Mouse (Mus musculus) adrenal gland, adult (tissue): ENCODE measurements at regions not wholly inside any gene's neighbourhood (a gene's known extent, or its start where the extent isn't known, plus 50 kb on each side); places are given as distances from the start of the nearest gene placed in this dataset.
A peak's percentile ranks its signal among the peaks of the same experiment; 100 is the strongest.

Experiments
- DNase-seq, 2 experiments: peaks; one replicate each; pipeline ENCODE4 v3.0.0; 2022 to 2023; ENCODE audit warnings: low spot score in 1 of 2; ENCODE audit not compliant: inconsistent age in 2 of 2

DNA sequence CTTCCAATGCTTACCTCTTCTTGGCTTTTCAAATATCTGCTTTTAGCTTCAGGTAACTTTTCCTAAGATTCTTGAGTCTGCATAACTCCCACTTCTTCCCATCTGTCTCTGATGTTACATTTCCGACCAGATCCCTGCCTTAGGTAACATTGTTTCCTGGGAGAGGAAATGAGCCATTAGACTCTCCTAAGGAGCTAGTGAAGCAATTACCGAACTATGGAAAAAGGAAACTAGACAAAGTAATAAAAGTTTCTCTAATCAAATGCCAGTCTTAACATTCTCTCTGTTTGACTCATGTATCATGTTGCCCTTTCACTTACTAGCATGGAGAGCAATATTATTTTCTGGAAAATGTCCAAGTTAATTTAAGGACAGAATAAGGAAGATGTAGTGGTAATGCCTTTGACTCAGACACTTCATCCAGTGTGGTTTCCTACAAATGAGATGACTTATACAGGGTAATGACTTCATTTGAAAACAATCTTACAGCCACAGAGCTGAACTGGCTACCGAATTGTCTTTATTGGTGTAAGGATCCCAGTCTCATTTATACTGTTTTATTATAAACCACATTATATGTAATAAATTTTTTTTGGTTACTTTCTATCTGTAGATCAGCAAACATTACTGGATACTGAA, 263.8 kb upstream of the Fam84a start:
- no peak for DNase-seq

DNA sequence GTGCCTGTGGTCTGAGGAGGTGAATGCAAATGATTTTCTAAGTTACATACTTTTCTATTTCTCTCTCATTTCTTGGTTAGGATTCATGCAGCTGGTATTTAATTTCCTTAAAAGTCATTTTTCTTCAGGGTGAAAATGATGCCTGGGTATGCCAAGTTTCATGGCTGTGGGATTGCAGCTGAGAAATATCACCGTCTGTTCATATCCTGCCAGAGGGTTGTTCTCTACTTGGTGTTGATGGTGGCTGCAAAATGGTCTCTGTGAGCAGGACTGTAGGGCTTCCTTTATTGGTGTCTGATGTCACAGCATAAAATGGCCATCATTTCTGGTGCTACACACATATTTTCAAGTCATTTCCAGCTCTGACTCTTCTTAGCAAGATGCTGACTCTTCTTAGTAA, 259.2 kb upstream of the Fam84a start:
- no peak for DNase-seq

DNA sequence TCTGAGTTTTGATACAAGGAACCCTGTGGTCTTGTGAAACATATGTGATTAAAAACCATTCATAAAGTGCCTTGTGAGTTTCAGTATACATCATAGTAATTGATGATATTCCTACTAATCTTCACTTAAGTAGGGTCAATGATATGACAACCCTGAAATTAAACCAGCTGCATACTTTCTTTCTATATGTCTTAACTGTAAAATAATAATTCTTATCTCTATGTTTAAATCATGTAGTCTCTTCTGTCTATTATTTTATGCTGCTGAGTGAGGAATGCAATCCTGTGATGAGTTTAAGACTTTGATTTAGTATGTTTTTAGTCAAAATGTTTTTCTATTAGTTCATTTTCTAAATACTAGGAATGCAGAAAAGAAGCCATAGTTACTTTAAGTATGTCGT, 253.9 kb upstream of the Fam84a start:
- no peak for DNase-seq

DNA sequence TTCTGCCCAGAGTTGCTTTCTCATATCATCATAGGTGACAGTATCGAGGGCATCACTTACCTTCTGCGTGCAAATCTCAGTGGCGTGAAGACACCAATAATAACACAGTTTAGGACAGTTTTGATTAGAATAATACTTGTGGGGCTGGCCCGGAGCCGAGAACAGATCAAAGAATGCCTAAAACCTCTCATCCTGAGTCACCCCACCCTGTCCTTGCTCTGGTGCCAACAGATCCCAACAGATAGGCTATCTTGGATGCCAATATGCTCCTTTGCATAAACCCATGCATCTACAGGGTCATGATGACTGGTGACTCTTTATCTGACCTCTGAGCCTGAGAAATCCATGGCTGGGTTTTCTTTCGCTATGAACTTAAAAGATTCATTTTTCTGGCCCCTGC, 224.4 kb upstream of the Fam84a start:
- DNase-seq, result peak; percentile 10 to 71

DNA sequence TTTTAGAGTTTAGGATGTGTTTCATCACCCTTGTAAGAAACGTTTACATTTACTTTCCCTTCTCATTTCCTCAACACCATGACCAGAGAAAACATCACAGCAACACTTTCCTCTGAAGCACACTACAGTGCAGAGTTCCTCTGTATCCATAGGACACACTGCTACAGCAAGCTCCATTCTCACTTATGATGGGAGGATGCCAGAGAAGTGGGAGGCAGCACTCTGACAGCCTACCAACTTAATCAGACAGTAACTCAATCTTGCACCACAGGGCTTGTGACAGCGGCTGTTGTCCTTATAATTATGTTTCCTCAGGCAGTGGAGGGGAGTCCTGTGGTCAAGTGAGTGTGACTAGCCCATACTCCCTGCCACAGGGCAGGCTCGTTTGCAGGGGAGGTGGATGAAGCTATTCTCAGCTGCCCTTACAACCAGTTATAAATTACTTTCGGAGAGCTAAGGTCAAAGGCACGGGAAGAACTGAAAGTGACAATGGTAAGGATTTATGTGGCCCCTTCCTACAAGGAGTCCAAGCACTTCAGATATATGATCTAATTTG, 186.5 kb upstream of the Fam84a start:
- peak in 1 of 2 experiments; percentile 24 for DNase-seq

DNA sequence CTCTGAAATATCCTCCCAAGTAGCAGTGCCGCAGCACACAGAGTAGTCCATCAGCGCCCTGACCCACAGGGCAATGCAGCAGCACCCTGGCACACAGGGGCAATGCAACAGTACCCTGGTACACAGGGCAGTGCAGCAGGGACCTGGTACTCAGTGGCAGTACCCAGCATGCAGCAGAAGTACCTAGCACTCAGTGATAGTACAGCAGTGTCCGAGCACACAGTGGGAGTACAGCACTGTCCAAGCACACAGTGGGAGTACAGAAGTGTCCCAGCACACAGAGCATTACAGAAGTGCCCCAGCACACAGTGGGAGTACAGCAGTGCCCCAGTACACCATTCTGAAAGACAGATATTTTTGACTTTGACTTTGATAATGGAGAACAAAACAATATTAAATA, 186.0 kb upstream of the Fam84a start:
- DNase-seq, result no peak

DNA sequence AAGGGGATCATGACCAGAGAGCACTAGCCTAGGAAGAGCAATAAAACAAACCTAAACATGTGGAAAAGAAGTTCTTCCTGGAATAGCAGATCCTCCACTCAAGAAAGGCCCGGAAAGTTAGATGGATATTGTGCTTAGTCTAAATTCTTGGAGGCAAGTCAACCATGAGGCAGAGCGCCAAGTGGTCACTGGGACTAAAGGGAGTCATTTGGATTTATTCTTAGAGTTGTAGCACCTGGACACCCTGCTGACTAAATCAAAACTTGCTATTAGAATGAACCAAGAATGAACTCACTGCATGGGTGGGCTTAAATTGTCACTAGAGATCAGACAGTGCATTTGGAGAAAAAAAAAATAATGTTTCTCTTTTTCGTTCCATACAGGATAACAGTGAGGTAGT, 166.8 kb upstream of the Fam84a start:
- DNase-seq, result no peak

DNA sequence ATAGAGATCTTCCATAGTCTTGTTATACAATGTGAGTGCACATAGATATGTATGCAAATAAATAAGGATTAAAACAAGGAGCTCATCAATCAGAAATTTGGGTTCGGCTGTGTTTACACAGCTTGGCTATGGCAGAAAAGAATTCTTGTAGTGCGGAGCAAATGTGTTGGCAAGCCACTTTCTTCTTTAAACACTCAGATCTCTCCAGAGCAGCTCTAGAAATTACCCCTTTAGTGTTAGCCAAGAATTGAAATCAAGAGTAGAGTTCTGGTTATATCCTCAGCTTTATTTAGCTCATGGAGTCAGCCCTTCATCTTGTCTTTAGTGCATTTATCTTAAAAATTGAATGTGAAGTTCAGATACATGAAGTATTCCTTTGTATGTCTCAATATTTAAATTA, 164.5 kb upstream of the Fam84a start:
- DNase-seq, result no peak

DNA sequence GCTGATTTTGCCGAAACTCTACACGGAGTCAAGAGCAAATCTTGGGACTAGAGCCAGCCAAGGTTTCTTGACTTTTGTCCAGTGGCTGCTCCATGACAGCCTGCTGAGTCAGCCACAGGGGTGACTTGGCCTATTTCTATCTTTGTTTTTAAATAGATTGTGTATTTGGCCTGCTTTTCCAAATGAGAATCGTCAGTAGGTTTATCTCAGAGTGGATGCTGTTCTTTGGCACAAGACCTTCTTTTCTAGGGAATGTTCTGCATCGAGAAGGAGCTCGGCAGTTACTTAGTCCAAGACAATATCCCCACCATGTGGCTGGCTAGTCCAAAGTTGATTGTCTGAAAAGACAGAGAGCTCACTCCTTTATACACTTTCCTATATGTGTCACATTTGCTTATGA, 163.9 kb upstream of the Fam84a start:
- peak; percentile 28 to 82 for DNase-seq

DNA sequence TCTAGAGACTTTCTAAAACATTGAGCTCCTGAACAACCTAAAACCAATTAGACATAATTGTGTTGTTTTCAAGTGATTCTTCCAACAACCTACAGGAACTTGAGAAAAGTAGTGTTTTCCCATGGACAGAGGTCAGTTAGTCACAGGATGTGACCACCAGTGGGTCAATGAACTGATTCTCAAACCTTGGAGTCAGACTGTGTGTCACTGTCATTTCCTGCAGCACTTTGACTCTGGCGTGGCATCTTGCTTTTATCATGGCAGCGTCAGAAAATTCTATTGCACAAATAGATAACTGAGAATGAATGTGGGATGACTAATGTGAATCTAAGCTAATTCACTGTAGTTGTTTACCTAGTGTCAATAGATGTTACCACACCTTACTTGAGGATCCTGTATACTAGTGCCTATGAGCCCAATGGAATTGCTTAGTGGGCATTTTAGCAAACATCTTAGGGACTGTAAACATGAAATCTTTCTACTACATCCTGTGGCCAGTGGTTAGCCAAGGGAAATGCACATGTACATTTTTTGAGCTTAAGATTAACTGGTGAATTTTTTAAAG, 150.6 kb upstream of the Fam84a start:
- DNase-seq, result no peak

DNA sequence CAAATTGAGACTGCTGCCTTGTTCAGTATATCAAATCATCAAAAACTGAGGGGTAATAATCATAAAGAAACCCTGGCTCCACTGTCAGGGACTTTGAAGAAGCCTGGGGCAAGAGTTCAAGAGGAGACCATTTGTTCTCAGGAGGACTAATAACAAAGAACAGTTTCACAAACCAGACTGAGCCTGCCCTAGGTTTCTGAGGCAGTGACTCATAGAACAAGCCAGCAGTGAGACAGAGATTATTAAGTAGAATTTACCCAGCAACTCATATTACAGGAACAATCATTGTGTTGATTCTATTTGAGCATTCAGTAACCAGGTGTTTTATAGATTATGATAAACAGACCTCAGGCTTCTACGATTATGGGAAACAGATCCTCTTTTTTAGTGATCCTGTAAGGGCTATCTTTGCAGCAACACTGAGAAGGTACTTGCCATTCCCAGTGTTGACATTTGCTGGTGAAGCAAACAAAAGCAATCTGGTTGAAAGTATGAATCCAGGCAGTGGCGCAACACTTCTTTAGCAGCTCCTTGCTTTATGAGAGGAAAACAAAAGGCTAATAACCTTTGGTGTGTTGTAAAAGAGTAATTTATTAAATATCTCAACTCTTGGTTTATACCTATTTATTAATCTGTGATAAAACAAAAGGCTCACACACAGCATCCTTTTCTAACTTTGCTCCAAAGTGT, 150.0 kb upstream of the Fam84a start:
- peak in 1 of 2 experiments; percentile 58 for DNase-seq

DNA sequence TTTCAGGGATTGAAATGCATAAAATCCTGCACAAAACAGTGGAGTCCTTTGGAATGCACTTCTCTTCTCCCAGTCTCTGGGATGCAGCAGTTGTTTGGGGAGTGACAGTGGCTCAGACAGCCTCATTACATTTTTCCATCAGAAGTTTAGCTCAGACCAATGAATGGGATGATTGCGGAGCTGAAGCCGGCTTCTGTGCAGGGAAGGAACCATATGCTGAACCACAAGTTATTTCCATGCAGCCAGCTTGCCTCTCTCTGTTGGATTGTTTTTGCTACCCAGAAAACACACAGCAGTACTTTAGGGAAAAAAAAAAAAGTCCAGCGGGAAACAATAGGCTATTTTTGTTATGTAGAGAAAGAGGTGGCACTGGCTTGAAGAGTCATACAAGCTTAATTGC, 140.2 kb upstream of the Fam84a start:
- DNase-seq, result no peak

DNA sequence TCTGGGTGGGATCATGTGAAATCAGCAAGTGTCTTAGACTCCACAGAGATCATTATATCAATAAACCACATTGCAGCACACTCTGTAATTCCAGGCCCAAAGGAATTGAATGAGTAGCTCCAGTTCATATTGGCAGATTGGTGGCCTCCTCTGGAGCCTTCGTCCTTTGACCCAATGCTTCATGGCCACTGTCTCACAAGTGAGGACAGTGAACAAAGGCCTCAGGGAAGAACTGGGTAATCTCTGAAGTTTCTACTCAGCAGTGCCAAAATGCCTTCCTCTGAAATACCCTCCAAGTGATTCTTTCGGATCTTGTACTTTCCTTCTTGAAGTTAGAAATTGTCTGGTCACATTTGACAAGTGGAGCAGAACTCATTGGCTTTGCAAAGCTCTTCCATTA, 135.8 kb upstream of the Fam84a start:
- DNase-seq, result no peak

DNA sequence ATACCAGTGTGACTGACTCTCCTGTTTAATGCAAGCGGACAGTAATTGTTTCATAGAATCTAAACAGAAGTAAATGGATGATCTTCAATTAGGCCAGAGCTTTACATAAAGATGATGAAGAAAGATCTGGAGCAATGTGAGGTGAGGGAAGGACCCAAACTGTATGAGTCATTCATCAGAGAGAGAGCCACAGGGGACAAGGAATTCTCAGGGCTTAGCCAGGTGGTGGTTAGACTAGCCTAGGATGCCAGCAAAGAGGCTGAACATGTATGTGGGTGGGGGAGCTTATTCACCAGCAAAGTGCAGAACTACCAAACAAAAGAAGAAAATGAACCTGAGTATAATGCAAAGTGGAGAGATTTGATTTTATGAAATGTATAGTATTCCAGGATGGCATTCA, 134.8 kb upstream of the Fam84a start:
- no peak for DNase-seq

DNA sequence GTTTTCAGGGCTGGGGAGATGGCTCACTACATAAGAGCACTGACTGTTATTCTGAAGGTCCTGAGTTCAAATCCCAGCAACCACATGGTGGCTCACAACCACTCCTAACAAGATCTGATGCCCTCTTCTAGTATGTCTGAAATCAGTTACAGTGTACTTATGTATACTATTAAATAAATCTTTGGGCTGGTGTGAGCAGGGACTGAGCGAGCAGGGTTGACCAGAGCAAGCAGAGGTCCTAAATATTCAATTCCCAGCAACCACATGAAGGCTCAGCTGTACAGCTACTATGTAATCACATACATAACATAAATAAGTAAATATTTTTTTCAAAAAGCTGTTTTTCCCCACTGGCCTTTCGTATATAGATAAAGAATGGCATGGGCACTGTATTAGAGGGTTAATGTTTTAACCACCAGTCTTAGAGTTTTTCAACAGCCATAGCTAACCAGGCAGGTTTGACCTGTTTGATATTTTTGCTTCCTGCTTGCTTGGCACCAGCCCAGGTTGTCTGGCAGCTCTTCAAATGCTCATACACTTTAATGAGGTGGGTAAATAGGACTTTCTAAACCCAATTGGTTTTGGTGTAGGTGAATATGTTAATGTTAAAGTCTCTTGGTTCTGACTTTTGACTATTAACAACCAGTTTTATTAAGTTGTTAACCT, 134.1 kb upstream of the Fam84a start:
- no peak for DNase-seq

DNA sequence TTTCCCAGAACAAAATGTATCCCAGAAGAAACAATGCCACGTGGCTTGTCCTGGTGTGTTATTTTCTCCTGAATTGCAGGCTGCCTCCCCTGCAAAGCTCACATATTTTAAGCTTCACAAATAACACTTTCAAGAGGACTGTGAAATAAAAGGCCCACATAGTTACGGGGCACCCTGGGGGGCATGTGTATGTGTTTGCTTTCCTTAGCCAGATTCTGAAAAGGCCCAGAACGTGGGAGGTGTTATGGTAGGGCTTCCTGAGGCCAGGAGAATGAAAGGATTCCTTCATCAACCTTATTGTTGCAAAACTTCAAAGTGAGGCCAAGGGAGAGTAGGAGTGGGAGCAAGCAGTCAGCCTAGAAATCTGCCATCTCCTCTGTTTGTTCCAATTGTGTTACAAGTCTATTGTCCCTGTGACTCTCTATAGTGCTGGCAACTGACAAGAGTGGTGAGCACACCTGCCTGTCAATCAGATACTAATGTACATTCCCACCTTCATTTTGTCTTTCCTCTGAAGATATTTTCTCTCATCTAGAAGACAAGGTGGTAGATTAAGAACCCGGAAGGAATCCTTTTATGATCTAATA, 131.3 kb upstream of the Fam84a start:
- no peak for DNase-seq

DNA sequence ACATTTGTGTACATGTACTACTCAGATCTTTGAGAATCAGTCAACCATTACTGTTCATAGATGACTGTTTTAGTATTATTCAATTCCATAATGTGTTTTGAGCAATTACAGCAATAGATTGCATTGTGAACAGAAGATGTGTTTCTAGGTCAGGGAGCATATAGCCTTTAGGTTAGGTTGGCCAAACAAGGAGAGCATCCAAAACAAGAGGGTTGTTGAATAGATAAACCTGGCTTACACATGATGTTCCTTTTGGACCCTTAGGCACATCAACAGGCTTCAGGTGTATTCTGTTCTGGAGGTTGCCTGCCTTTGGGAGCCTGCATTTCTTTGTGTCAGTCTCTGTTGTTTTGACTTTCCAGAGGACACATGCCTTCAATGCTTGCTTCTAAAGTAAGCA, 123.4 kb upstream of the Fam84a start:
- no peak for DNase-seq

DNA sequence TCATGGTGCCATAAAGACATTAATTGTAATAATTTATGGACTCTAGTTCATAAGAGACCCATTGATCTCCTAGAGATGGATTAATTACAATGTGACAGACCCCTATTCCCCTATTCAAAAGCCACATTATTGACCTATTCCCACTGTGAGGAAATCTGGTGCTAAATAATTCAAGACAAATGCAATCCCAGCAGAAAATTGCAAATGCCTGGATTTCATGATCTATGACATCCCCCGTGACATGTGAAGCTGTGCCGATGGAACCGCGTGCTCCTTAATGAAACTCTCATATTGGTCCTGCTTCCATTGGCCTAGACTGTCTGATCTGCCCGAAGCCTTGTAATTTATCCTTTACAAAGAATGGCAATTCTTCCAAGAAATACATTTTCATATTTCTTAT, 122.9 kb upstream of the Fam84a start:
- no peak for DNase-seq

DNA sequence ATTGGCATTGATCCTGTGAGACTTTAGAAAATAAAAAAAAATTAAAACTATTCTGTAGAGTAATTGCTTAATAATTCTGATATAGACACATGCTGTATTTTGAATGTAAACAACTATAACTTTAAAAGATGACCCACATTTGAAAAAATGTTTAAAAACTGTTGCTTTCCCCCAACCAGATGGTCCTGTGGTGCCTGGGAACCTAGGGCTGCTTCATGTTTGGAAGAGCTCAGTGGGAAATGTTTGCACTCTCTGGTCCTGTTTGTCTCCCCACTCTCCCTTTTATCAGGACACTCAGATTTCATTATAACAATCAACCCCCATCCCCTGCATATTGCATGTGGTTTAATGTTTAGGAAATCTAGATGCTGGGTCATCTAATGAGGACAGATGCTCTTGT, 119.4 kb upstream of the Fam84a start:
- DNase-seq, result no peak

DNA sequence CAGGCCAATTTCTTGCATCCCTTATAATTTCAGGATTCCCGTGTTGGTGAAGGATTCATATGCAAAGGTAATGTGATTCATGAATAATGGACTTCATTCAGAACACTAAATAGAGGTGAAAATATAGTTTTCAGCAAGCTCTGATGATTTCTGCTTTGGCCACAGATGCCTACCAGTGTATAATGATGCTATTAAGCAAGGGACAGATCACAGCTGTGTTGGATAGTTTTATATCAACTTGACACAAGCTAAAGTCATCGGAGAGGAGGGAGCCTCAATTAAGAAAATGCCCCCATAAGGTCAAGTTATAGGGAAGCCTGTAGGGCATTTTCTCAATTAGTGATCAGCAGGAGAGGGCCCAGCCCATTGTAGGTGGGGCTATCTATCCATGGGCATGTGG, 109.2 kb upstream of the Fam84a start:
- DNase-seq, result no peak

DNA sequence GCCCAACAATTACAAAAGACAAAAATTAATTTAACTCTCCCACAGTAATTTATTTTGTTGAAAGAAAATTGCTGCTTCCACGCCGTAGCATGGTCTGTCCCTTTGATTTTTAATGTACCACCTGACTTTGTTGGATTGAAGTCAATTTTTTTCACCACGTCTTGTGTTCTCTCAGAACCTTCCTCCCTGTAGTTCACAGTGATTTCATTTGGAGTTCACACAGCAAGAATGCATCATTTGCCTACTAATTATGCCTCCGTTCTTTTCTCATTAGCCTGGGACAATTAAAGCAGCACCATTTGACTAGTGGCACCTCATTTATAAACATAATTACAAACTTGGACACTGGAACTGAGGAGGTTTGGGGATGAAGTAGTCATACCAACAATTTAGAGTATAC, 108.4 kb upstream of the Fam84a start:
- DNase-seq, result no peak

DNA sequence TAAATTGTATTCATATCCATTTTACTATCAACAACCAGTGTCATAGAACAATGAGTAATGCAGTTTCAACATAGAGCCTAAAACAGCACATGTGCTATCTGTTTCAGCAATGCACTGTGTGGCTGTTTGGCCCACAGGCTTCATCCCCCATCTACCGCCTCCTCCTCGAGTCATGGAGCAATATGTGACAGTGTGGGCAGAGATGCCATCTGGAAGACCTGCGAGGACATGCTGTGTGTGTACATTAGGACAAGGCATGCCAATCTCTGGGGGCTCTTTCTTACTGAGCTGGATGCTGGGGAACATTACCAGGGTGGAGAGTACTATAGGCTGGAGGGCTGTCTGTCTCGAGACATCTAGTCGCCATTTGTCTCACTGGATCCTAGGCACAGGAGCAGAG, 101.5 kb upstream of the Fam84a start:
- DNase-seq, result peak in 1 of 2 experiments; percentile 20
